Mouse (Mus musculus) hindbrain, embryonic 16.5 days (tissue): Measurements from ENCODE around the gene Col4a3. TPM values are rescaled to one million over a fixed set of nuclear protein-coding genes. Genes with fewer than 3 reads are reported as not detected.

Source experiments
- ATAC-seq: fragments of 200-750 bp; cut with Nextera tagmentation; 2 replicates; pipeline ENCODE4 v1.8.0; 2017; ENCODE audit warnings: moderate TSS enrichment, moderate library complexity
- H3K27ac ChIP-seq: fragments of 300-500 bp; sonication (generic); 2 replicates; pipeline ENCODE4 v1.5.1; 2014; ENCODE audit warnings: low read depth, mild to moderate bottlenecking, control low read depth, low read length, moderate library complexity
- H3K27me3 ChIP-seq: fragments of 300-500 bp; sonication (generic); replicated peaks from 2 replicates; pipeline ENCODE4 v1.6.1; 2014; ENCODE audit warnings: low read length; ENCODE audit not compliant: control insufficient read depth, insufficient read depth
- H3K36me3 ChIP-seq: fragments of 300-500 bp; sonication (generic); 2 replicates; pipeline ENCODE4 v1.6.1; 2014; ENCODE audit warnings: mild to moderate bottlenecking, low read length, moderate library complexity, mixed read lengths; ENCODE audit not compliant: control insufficient read depth, insufficient read depth
- H3K4me1 ChIP-seq: fragments of 300-500 bp; sonication (generic); 2 replicates; pipeline ENCODE4 v1.6.1; 2014; ENCODE audit warnings: low read depth, low read length; ENCODE audit not compliant: control insufficient read depth, insufficient read depth
- H3K4me2 ChIP-seq: fragments of 300-500 bp; sonication (generic); 2 replicates; pipeline ENCODE4 v1.6.1; 2014; ENCODE audit warnings: mild to moderate bottlenecking, low read length, control low read depth, moderate library complexity
- H3K4me3 ChIP-seq: fragments of 300-500 bp; sonication (generic); 2 replicates; pipeline ENCODE4 v1.5.1; 2014; ENCODE audit warnings: mild to moderate bottlenecking, low read length, control low read depth, moderate library complexity
- H3K9ac ChIP-seq: fragments of 300-500 bp; sonication (generic); 2 replicates; pipeline ENCODE4 v1.6.1; 2014; ENCODE audit warnings: low read depth, mild to moderate bottlenecking, control low read depth, low read length, moderate library complexity
- H3K9me3 ChIP-seq: fragments of 300-500 bp; sonication (generic); 2 replicates; pipeline ENCODE4 v1.6.1; 2014; ENCODE audit warnings: mild to moderate bottlenecking, low read length, moderate library complexity; ENCODE audit not compliant: control insufficient read depth
- WGBS: fragments of 180-500 bp; shearing (Covaris S2); extraction: QIAGEN DNeasy Blood & Tissue Kit; methylation state at CpG from one replicate; pipeline ENCODE4 v1.1.7; 2014; 5-methylcytosine and 5-hydroxymethylcytosine counted together
- polyA plus RNA-seq: library from polyadenylated mRNA; unstranded; fragments of >200 nt; fragmentation: Nextera tagmentation; extraction: Ambion mirVana; gene quantifications from 2 replicates; pipeline ENCODE4 v1.2.1, GENCODE M21; 2015

Gene Col4a3
- polyA plus RNA-seq, 1 experiment from 2014 or later: 0.46 TPM

DNA sequence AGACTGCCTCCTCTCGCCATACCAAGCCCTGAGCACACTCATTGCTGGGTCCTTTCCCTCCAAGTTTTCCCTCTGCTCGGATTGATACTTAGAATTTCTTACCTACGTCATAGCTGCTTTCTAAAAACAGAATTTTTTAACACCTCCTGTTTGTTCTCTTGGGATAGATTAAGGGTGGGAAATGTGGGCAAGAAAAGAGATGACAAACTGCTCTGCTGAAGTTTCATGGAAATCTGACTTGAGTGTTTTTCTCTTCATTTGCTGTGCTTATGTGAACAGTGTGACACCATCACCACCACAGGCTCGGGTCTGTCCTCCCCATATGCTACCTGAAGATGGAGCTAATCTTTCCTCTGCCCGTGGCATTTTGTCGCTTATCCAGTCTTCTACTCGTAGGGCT is 154.8 kb downstream of the Col4a3 start:
- Histone ChIP-seq H3K27me3 (no peaks in the 10 kb centered on the region), H3K9ac (no peak overlapping the region), H3K4me1 (no peaks in the 10 kb centered on the region), H3K4me2 (no peak overlapping the region), H3K27ac (no peak overlapping the region), H3K9me3 (no peaks in the 10 kb centered on the region), H3K4me3 (no peak overlapping the region), H3K36me3 (peaks cover 2% of the 10 kb centered on the region; the same call in 1 of the 2 replicates)
- WGBS: 85% methylated on average over 7 of the region's 7 CpGs
- ATAC-seq: no peak

DNA sequence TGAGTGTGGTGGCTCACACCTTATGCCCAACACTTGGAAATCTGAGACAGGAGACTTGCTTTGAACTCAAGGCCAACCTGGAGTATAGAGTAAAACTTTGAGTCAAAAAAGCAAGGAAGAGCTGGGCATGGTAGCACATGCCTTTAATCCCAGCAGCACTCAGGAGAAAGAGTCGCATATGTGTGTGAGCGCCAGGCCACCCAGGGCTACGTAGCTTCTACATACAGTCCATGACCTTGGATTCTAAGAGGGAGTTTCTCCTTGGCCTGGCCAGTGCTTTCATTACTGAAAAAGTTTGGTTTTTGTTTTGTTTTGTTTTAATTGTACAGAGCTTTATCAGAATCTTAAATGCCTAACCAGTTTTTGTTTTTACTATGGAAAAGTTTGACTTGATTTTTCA is 157.2 kb downstream of the Col4a3 start:
- WGBS: 90% methylated on average over 3 of the region's 3 CpGs
- Histone ChIP-seq H3K4me1 (no peaks in the 10 kb centered on the region), H3K9ac (no peak overlapping the region), H3K4me3 (no peak overlapping the region), H3K9me3 (no peaks in the 10 kb centered on the region), H3K27ac (no peak overlapping the region), H3K27me3 (no peaks in the 10 kb centered on the region), H3K4me2 (no peak overlapping the region), H3K36me3 (peaks cover 4% of the 10 kb centered on the region)
- no peak for ATAC-seq

DNA sequence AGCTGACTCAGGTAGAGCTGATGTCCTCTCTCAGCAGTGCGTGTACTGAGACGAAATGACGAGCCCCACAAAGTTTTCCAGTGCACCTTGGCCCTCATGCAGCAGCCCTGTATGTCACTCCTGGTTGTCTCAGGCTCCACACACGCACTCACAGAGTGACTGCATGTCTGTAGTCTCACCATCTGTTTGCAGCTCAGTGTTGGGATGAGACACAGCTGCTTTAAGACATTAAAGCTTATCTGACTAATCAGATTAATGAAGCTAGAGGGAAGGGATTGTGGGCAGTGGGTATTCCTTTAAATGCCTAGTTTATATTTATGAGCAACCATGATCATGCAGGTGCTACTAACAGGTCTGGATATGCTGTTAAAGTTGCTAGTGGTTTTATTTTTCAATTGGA is 159.7 kb downstream of the Col4a3 start:
- Histone ChIP-seq H3K4me2 (no peak overlapping the region), H3K4me3 (no peak overlapping the region), H3K27ac (no peak overlapping the region), H3K9me3 (no peaks in the 10 kb centered on the region), H3K36me3 (peaks cover 4% of the 10 kb centered on the region), H3K4me1 (no peaks in the 10 kb centered on the region), H3K27me3 (no peaks in the 10 kb centered on the region), H3K9ac (no peak overlapping the region)
- ATAC-seq: peak; percentile 45; the same call in 1 of the 2 replicates
- 85% methylated on average over 4 of the region's 4 CpGs for WGBS

DNA sequence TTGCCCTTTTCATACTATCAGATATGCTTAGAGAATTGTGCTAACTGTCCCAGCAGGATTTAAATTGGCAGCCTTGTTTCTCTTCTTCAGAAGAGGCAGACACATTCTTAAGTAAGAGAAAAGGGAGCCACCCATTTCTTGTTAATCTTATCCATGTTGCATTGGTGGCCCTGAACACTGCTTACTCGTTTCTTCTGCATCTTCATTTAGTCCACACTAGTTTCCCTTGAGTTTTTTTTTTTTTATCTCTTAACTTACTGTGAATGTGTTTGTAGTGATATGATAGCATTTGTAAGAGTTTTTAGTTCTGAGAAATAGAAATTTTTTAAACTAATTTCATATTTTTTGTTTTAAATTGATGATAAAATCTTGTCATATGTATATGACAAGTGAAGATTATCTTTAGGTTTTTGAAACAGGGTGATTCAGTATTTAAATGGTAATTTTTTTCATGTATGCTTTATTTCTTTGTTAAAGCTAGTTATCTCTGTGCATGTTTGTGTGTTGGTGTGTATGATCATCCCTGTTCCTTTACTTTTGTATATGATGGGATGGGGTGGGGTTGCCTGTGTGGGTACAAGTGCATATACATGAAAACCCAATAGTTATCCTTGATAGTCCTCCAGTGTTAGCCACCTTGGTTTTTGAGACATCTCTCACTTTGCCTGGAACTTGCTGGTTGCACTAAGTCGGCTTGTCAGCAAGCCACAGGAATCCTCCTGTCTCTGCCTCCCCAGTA is 161.2 kb downstream of the Col4a3 start:
- Histone ChIP-seq H3K27ac (no peak overlapping the region), H3K27me3 (no peaks in the 10 kb centered on the region), H3K9me3 (no peaks in the 10 kb centered on the region), H3K9ac (no peak overlapping the region), H3K4me2 (no peak overlapping the region), H3K4me3 (no peak overlapping the region), H3K4me1 (no peaks in the 10 kb centered on the region), H3K36me3 (peaks cover 9% of the 10 kb centered on the region)
- no peak for ATAC-seq
- 96% methylated on average over 2 of the region's 2 CpGs for WGBS

DNA sequence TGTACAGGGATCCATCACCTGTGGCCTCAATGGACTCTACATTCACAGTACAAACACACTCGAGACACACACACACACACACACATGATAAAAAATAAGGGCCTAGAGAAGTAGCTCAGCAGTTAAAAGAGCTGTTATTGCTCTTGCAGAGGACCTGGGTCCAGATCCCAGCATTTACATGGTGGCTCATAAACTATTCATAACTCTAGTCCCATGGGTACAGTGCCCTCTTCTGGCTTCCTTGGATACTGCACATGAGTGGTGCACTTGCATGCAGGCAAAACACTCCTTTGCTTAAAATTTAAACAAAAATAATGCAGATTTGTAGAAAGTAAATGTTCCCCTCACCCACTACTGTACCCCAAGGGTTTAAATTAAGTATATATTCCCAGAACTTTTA is 172.8 kb downstream of the Col4a3 start:
- Histone ChIP-seq H3K4me2 (no peak overlapping the region), H3K9ac (no peak overlapping the region), H3K9me3 (no peaks in the 10 kb centered on the region), H3K27ac (no peak overlapping the region), H3K36me3 (peaks cover 17% of the 10 kb centered on the region), H3K4me1 (no peaks in the 10 kb centered on the region), H3K4me3 (no peak overlapping the region), H3K27me3 (no peaks in the 10 kb centered on the region)
- 89% methylated on average over 1 of the region's 1 CpGs for WGBS
- ATAC-seq: no peak

DNA sequence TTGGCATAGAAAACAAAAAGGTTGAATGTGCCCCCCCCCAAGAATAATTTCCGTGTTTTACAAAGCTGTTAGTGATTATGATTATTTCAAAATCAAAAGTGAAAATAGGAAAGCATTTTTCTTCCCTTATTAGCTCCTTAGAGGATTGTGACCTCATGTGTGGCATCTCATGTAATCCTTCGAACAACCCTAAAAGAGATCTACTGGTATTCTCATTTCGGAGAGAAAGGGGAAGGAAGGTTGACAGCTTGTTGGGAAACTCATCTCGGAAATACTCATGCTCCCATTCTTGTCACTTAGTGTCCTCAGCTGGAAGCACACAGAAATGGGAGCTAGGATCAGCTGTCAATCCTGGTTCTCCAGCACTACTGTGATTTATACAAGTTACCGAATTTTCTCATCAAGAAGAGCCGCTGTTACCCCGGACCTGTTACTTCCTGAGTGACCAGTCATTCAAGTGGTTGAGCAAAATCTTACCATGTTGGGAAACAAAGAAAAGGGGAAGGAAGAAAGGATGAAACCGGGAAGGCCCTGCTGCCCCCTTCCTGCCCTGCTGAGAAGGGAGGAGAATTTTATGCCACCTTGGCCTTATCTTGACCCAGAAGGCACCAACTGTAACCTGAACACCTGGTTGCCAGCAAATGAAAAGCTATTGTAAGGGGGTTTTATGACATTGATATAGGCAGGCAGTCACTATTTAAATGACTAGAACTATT is 174.9 kb downstream of the Col4a3 start:
- H3K9ac ChIP-seq: no peak overlapping the region
- H3K27ac ChIP-seq: no peak overlapping the region
- WGBS: 85% methylated on average over 8 of the region's 8 CpGs
- no peak overlapping the region for H3K4me3 ChIP-seq
- no peak overlapping the region for H3K4me2 ChIP-seq
- H3K36me3 ChIP-seq: peaks cover 4% of the 10 kb centered on the region; the same call in 1 of the 2 replicates
- H3K27me3 ChIP-seq: no peaks in the 10 kb centered on the region
- no peaks in the 10 kb centered on the region for H3K9me3 ChIP-seq
- ATAC-seq: no peak
- no peaks in the 10 kb centered on the region for H3K4me1 ChIP-seq

DNA sequence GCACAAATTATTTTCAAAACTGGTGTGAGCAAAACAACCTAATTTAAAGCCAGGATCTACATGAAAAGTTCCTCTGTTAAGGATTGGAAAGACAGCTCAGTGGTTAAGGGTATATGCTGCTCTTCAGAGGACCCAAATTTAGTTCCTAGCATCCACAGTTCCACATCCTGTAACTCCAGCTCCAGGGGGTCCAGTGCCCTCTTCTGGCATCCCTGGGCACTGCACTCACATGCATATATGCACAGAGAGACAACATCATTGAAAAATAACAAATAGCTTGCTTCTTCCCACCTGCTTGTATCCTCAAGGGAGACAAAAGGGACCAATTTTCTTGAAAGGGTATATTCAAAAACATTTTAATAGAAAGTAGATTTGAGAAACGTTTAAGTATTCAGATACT is 175.6 kb downstream of the Col4a3 start:
- H3K4me2 ChIP-seq: no peak overlapping the region
- no peaks in the 10 kb centered on the region for H3K9me3 ChIP-seq
- peaks cover 4% of the 10 kb centered on the region; the same call in 1 of the 2 replicates for H3K36me3 ChIP-seq
- no peaks in the 10 kb centered on the region for H3K4me1 ChIP-seq
- H3K9ac ChIP-seq: no peak overlapping the region
- ATAC-seq: no peak
- H3K27me3 ChIP-seq: no peaks in the 10 kb centered on the region
- H3K4me3 ChIP-seq: no peak overlapping the region
- WGBS: 92% methylated on average over 1 of the region's 1 CpGs
- no peak overlapping the region for H3K27ac ChIP-seq

DNA sequence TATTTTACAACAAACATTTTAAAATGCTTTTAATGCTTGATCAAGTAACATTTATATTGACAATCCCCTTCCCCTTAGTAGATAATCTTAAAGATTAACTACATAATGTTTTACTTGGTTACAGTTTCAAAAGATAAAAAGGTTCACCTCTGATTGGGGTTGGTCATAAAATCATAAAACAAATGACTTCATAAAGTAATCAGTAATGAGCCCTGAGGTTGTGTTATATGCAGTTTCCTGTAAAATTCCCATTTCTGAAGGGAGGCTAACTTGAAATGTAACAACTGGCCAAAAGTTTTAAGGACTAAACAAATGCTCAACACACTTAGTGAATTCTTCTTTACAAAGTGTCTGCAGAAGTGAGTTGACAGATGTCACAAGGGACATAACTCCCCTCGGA is 179.5 kb downstream of the Col4a3 start:
- Histone ChIP-seq H3K4me2 (no peak overlapping the region), H3K36me3 (peaks cover 4% of the 10 kb centered on the region; the same call in 1 of the 2 replicates), H3K27me3 (no peaks in the 10 kb centered on the region), H3K4me1 (no peaks in the 10 kb centered on the region), H3K4me3 (no peak overlapping the region), H3K27ac (no peak overlapping the region), H3K9me3 (no peaks in the 10 kb centered on the region), H3K9ac (no peak overlapping the region)
- ATAC-seq: no peak
- 66% methylated on average over 1 of the region's 1 CpGs for WGBS

DNA sequence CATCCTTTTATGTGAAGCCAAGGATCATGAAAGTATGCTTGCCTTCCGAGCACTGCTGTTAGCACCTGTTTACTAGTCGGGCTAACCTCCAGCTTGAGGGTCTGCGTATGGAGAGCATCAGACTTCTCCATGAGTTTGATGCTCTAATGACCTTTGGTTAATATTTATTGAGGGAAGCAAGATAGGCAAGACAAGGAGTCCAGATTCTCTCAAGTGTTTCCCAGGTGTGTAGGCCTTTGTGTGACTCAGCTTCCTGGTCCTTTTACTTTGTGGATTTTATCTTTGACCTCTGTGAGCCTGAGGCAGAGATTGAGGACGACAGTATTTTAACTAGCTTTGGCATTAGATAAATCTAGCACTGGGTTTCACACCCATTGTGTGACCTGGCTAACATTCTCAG is 179.9 kb downstream of the Col4a3 start:
- Histone ChIP-seq H3K4me3 (no peak overlapping the region), H3K36me3 (peaks cover 4% of the 10 kb centered on the region; the same call in 1 of the 2 replicates), H3K27ac (no peak overlapping the region), H3K4me2 (no peak overlapping the region), H3K9ac (no peak overlapping the region), H3K4me1 (no peaks in the 10 kb centered on the region), H3K9me3 (no peaks in the 10 kb centered on the region), H3K27me3 (no peaks in the 10 kb centered on the region)
- no peak for ATAC-seq
- WGBS: 82% methylated on average over 4 of the region's 4 CpGs
